Comparison of ENCODE assay signal across 12 mouse cellular contexts in the genomic region with DNA sequence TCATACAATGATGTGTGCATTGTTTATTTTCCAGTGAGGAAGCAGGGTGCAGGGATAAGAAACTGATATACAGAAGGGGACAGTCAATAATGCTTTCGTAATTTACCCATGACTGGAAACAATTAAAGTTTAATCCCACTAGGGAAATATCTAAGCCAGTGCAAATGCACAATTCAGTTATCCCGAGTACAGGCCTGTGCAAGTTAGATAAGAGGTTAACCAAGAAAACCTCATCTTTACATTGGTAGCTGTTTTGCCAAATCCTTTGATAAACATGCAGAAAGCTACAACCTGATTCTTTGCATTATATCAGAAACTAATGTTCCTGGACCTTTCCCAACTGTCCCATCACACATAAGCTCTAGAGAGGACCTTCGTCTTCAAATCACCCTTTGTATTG. TPM values are rescaled to one million over a fixed set of nuclear protein-coding genes. Genes with fewer than 3 reads are reported as not detected.
"Had no signal": no experiment of that assay in that cellular context is flagged by ENCODE, and none has a peak within 500 bp of the region (broad histone marks: within the 10 kb centered on the region; RNA-seq: fewer than 3 reads in every experiment).

No protein-coding gene starts in this region.

- H3K36me3 ChIP-seq: intestine, embryonic 15.5 days; limb, embryonic 15.5 days; neural tube, embryonic 12.5 days had no signal

- H3K4me2 ChIP-seq: intestine, embryonic 15.5 days; limb, embryonic 15.5 days; neural tube, embryonic 12.5 days had no signal

- H3K4me1 ChIP-seq: intestine, embryonic 15.5 days; limb, embryonic 15.5 days; neural tube, embryonic 12.5 days had no signal

- H3K27me3 ChIP-seq: intestine, embryonic 15.5 days; limb, embryonic 15.5 days; neural tube, embryonic 12.5 days had no signal

- DNase-seq: kidney, adult 18-20 months; kidney, postnatal 10 days; kidney, postnatal 4 days; lung, adult 18-20 months; lung, postnatal 36 days; thymus, postnatal 36 days had no signal

- H3K9me3 ChIP-seq: intestine, embryonic 15.5 days; limb, embryonic 15.5 days; neural tube, embryonic 12.5 days had no signal

- H3K27ac ChIP-seq: intestine, embryonic 15.5 days; left cerebral cortex, adult 2 months; limb, embryonic 15.5 days; neural tube, embryonic 12.5 days had no signal

- ATAC-seq: intestine, embryonic 15.5 days had no signal

- H3K9ac ChIP-seq: intestine, embryonic 15.5 days; limb, embryonic 15.5 days; neural tube, embryonic 12.5 days had no signal

- H3K4me3 ChIP-seq: intestine, embryonic 15.5 days; left cerebral cortex, adult 2 months; limb, embryonic 15.5 days; neural tube, embryonic 12.5 days had no signal

RNA-seq across cellular contexts. Expression of a gene that starts 46.3 kb away (rescaled TPM):
- total RNA-seq: monocyte, adult 5-6 weeks; neutrophil, adult 5-6 weeks had no signal
